Mouse (Mus musculus): ENCODE data around the gene Thsd4. TPM values are rescaled to one million over a fixed set of nuclear protein-coding genes. Genes with fewer than 3 reads are reported as not detected.

Gene Thsd4
- polyA plus RNA-seq, 1 experiment, result 9.0 TPM

DNA sequence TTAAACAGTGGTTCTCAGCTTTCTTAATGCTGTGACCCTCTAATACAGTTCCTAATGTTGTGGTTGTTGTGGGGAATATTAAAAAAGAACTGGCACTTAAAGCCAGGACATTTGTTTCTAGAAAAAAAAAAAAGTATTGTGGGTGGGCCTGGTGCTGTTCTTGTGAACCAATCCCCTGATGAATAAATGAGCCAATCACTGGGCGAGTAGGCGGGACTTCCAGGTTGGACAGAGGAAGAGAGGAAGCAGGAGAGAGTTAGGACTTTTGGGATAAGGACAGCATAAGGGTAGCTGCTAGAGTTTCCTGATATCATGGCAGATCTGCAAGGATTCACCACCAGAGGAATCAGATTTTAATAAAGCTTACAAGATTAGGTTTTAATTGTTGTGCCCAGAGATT lies 249.9 kb downstream of the Thsd4 start:
- no peak overlapping the region for H3K4me3 ChIP-seq (ENCODE audit: low read depth, low read length)
- no peaks in the 10 kb centered on the region for H3K36me3 ChIP-seq (ENCODE audit: control insufficient read depth, insufficient read depth, low read length)
- no peaks in the 10 kb centered on the region for H3K27me3 ChIP-seq (ENCODE audit: control insufficient read depth, insufficient read depth, low read length)
- H3K4me1 ChIP-seq (ENCODE audit: control insufficient read depth, insufficient read depth, insufficient read length, low read length), result peaks cover 10% of the 10 kb centered on the region
- no peak overlapping the region for H3K27ac ChIP-seq (ENCODE audit: insufficient read depth, low read depth, low read length)
- 90% methylated on average over 2 of the region's 2 CpGs for WGBS
- TF ChIP-seq CTCF (IDR thresholded peaks at IDR 0.05; ENCODE audit: extremely low read depth, insufficient read length, insufficient replicate concordance, low read depth, low read length) (no peak), POLR2A (IDR thresholded peaks at IDR 0.05; ENCODE audit: low read depth, low read length) (no peak)

DNA sequence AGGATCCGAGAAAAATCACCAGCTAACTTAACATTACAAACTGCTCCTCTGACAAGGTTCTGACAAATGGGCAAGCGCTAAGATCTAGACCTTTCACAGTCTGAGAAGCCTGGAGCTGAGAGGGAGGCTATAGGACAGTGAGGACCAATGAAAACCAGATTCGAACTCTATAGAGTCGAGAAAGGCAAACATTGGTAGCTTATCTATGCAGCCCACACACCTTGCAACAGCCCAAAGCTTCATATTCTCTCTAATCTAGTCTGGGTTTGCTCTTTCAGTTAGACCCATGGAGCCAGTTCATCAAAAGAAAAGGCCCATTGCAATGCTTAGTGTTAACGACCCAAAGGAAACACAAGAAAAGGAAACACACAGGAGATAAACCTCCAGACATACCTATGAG lies 252.0 kb downstream of the Thsd4 start:
- Histone ChIP-seq H3K4me1 (ENCODE audit: control insufficient read depth, insufficient read depth, insufficient read length, low read length) (peaks cover 9% of the 10 kb centered on the region), H3K36me3 (ENCODE audit: control insufficient read depth, insufficient read depth, low read length) (no peaks in the 10 kb centered on the region), H3K27ac (ENCODE audit: insufficient read depth, low read depth, low read length) (no peak overlapping the region), H3K4me3 (ENCODE audit: low read depth, low read length) (no peak overlapping the region), H3K27me3 (ENCODE audit: control insufficient read depth, insufficient read depth, low read length) (no peaks in the 10 kb centered on the region)
- WGBS, result 82% methylated on average over 5 of the region's 5 CpGs
- TF ChIP-seq POLR2A (IDR thresholded peaks at IDR 0.05; ENCODE audit: low read depth, low read length) (no peak), CTCF (IDR thresholded peaks at IDR 0.05; ENCODE audit: extremely low read depth, insufficient read length, insufficient replicate concordance, low read depth, low read length) (no peak)

DNA sequence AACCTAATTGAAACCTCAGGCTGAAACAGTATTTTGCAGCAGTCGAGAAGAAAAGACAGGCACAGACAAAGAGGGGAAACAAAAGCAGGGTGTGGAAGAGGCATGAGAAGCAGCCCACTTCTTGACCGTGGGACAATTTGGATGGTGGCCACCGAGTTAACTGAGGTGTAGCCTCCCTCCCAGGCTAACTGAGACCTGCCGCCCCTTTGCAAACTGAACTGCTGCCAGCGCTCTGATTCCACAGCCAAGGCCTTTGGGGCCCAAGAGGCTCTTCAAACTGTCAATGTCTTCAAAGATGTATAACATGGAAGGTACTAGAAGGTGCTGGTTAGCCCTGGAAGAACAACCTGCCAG lies 254.6 kb downstream of the Thsd4 start:
- no peak overlapping the region for H3K27ac ChIP-seq (ENCODE audit: insufficient read depth, low read depth, low read length)
- H3K4me3 ChIP-seq (ENCODE audit: low read depth, low read length), result no peak overlapping the region
- H3K36me3 ChIP-seq (ENCODE audit: control insufficient read depth, insufficient read depth, low read length), result no peaks in the 10 kb centered on the region
- no peak for TF ChIP-seq POLR2A (IDR thresholded peaks at IDR 0.05; ENCODE audit: low read depth, low read length)
- no peak for TF ChIP-seq CTCF (IDR thresholded peaks at IDR 0.05; ENCODE audit: extremely low read depth, insufficient read length, insufficient replicate concordance, low read depth, low read length)
- no peaks in the 10 kb centered on the region for H3K4me1 ChIP-seq (ENCODE audit: control insufficient read depth, insufficient read depth, insufficient read length, low read length)
- no peaks in the 10 kb centered on the region for H3K27me3 ChIP-seq (ENCODE audit: control insufficient read depth, insufficient read depth, low read length)
- WGBS, result 80% methylated on average over 5 of the region's 5 CpGs

DNA sequence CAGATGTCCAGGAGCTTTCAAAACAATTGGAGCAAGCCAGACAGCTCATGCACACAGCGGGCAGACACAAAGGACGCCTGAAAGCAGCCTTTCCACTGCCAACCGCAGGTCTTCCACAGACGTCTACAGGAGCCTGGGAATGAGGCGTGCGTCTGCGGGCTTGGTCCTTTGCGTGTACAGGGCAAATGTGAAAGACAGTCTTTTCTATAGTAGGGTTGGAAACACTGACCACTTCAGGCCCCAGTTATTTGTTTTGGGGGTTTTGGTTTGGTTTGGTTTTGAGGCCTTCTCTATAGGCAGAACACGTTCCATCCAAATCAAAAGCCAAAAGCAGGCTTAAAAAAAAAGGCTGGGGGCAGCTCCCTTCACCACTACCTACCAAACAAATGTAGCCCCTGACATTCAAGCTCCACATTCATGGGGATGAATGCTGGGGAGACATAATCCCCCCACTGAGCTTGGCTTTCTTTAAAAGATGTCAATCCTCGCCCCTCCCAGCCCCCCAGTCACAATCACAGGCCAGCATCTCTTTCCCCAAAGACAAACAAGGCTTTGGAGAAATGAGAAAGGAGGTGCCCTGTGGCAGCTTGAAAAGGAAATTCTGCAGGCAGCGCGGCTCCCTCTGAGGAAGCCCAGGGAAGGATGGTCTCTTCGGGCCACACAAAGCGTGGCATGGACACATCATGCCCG lies 255.1 kb downstream of the Thsd4 start:
- Histone ChIP-seq H3K4me3 (ENCODE audit: low read depth, low read length) (no peak overlapping the region), H3K36me3 (ENCODE audit: control insufficient read depth, insufficient read depth, low read length) (no peaks in the 10 kb centered on the region), H3K4me1 (ENCODE audit: control insufficient read depth, insufficient read depth, insufficient read length, low read length) (no peaks in the 10 kb centered on the region), H3K27ac (ENCODE audit: insufficient read depth, low read depth, low read length) (no peak overlapping the region), H3K27me3 (ENCODE audit: control insufficient read depth, insufficient read depth, low read length) (no peaks in the 10 kb centered on the region)
- TF ChIP-seq CTCF (IDR thresholded peaks at IDR 0.05; ENCODE audit: extremely low read depth, insufficient read length, insufficient replicate concordance, low read depth, low read length) (no peak), POLR2A (IDR thresholded peaks at IDR 0.05; ENCODE audit: low read depth, low read length) (no peak)
- 93% methylated on average over 15 of the region's 15 CpGs for WGBS

DNA sequence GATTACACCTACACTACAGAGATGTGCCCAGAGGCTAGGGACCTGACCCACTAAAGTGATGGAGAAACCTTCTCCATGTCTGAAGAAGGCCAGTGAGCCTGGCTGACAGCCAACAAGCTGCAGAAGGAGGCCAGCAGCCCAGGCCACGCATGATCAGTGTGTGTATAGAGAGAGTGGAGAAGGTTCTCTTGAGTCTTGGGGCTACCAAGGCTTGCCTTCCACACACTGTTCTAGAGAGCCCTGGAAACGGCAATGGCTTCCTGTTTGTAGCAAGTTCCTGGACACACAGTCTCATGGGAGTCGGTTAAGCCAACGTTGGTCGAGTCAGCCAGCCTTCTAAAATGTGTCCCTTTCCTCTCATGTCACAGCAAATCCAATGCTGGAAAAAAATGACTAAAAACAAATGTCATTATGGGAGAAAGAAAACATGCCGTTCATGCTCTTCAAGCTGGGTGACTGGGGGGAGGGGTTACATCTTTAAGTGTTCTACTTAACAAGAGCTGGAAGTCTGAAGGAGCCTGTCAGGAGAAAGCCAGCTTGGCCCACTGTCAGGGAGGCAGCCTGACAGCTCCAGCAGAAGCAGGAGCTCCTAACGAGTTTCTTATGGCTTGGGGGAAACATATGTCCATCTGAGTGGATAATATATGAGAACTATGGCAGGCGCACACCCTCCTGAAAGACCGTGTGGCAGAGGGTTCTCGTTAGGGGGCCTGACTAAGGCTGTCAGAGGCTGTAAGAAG lies 257.1 kb downstream of the Thsd4 start:
- no peaks in the 10 kb centered on the region for H3K27me3 ChIP-seq (ENCODE audit: control insufficient read depth, insufficient read depth, low read length)
- TF ChIP-seq CTCF (IDR thresholded peaks at IDR 0.05; ENCODE audit: extremely low read depth, insufficient read length, insufficient replicate concordance, low read depth, low read length), result no peak
- no peak for TF ChIP-seq POLR2A (IDR thresholded peaks at IDR 0.05; ENCODE audit: low read depth, low read length)
- H3K27ac ChIP-seq (ENCODE audit: insufficient read depth, low read depth, low read length), result no peak overlapping the region
- H3K36me3 ChIP-seq (ENCODE audit: control insufficient read depth, insufficient read depth, low read length), result no peaks in the 10 kb centered on the region
- WGBS, result 56% methylated on average over 10 of the region's 10 CpGs
- no peak overlapping the region for H3K4me3 ChIP-seq (ENCODE audit: low read depth, low read length)
- H3K4me1 ChIP-seq (ENCODE audit: control insufficient read depth, insufficient read depth, insufficient read length, low read length), result no peaks in the 10 kb centered on the region

DNA sequence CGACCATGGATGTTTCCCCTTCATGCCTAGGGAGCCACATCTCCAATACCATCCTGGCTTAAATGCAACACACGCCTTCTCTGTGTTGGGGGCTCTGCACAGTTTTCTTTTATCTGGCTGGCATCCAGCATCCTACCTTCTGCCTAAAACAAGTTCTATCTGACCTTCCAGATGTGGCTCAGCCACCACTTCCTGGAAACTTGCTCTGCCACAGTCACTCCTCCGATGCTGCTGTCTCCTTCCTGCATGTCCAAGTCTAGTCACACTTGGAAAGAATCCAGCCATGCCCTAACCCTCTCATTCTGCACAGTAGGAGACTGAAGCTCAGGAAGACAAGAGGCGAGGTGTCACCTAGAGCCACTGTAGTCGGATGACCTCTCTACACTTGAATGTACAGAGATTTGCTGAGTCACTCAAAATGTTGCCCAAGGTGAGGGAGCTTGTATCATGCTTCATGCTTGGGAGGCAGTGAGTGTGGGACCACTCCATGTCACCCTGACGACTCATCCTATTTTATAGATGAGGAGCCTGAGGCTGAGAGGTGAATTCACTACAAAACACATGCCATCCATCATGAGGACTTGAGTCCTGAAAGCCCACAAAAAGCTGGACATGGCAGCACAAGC lies 259.2 kb downstream of the Thsd4 start:
- no peak overlapping the region for H3K27ac ChIP-seq (ENCODE audit: insufficient read depth, low read depth, low read length)
- H3K36me3 ChIP-seq (ENCODE audit: control insufficient read depth, insufficient read depth, low read length), result no peaks in the 10 kb centered on the region
- H3K27me3 ChIP-seq (ENCODE audit: control insufficient read depth, insufficient read depth, low read length), result no peaks in the 10 kb centered on the region
- H3K4me1 ChIP-seq (ENCODE audit: control insufficient read depth, insufficient read depth, insufficient read length, low read length), result no peaks in the 10 kb centered on the region
- whole genome bisulfite sequencing, result 62% methylated on average over 6 of the region's 6 CpGs
- no peak overlapping the region for H3K4me3 ChIP-seq (ENCODE audit: low read depth, low read length)
- TF ChIP-seq CTCF (IDR thresholded peaks at IDR 0.05; ENCODE audit: extremely low read depth, insufficient read length, insufficient replicate concordance, low read depth, low read length), result no peak
- TF ChIP-seq POLR2A (IDR thresholded peaks at IDR 0.05; ENCODE audit: low read depth, low read length), result no peak

DNA sequence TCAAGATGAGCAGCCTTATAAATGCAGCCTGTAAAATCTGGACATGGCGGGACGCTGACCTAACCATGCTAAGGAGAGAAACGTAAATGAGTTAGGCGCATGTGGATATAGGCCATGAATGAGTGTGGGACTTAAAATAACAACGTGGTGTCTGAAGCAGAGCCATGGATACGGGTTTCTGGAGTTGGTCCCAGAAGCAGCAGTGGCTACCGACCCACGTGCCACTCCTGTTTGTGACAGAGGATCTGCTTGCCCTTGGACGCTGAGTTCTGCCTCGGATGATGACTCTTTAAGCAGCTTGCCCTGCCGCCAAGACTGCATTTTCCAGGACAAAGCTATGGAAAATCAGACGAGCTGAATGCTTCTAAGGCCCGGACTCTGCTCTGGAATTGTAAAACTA lies 262.2 kb downstream of the Thsd4 start:
- TF ChIP-seq CTCF (IDR thresholded peaks at IDR 0.05; ENCODE audit: extremely low read depth, insufficient read length, insufficient replicate concordance, low read depth, low read length) (no peak), POLR2A (IDR thresholded peaks at IDR 0.05; ENCODE audit: low read depth, low read length) (no peak)
- no peak overlapping the region for H3K4me3 ChIP-seq (ENCODE audit: low read depth, low read length)
- 86% methylated on average over 13 of the region's 13 CpGs for WGBS
- no peaks in the 10 kb centered on the region for H3K36me3 ChIP-seq (ENCODE audit: control insufficient read depth, insufficient read depth, low read length)
- no peaks in the 10 kb centered on the region for H3K4me1 ChIP-seq (ENCODE audit: control insufficient read depth, insufficient read depth, insufficient read length, low read length)
- no peaks in the 10 kb centered on the region for H3K27me3 ChIP-seq (ENCODE audit: control insufficient read depth, insufficient read depth, low read length)
- no peak overlapping the region for H3K27ac ChIP-seq (ENCODE audit: insufficient read depth, low read depth, low read length)

All from small intestine, adult 2 months (tissue).